Mouse (Mus musculus) heart, postnatal 0 days (tissue): ENCODE measurements at regions not wholly inside any gene's neighbourhood (a gene's known extent, or its start where the extent isn't known, plus 50 kb on each side); places are given as distances from the start of the nearest gene placed in this dataset.

Source experiments
- CTCF ChIP-seq: IDR thresholded peaks from 2 replicates; pipeline ENCODE4 v1.5.1; 2016; ENCODE audit warnings: antibody characterized with exemption, control low read depth, low read depth
- EP300 ChIP-seq: IDR thresholded peaks from 2 replicates; pipeline ENCODE4 v1.6.1; 2016; ENCODE audit warnings: antibody characterized with exemption, low read depth

DNA sequence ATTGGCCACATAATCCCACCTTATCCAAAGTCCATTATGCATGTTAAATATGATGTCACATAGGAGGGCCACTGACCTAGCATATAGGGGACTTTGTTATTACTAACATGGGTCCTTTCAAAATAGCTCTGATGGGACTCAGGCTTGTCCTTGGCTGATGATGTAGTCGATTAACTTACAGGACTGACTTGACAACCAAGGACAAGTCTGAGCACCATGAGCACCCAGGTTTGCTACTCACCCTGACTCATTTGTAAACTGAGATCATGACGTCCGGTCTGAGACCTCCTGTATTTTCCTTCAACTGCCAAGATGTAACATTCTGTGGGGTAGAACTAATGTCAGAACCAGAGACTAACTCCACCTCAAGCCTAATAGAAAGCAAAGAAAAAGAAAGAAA is 159.3 kb upstream of the 4933402D24Rik start:
- TF ChIP-seq CTCF (no peak), EP300 (no peak)
